Comparison of ENCODE assay signal across 8 mouse cellular contexts in the genomic region with DNA sequence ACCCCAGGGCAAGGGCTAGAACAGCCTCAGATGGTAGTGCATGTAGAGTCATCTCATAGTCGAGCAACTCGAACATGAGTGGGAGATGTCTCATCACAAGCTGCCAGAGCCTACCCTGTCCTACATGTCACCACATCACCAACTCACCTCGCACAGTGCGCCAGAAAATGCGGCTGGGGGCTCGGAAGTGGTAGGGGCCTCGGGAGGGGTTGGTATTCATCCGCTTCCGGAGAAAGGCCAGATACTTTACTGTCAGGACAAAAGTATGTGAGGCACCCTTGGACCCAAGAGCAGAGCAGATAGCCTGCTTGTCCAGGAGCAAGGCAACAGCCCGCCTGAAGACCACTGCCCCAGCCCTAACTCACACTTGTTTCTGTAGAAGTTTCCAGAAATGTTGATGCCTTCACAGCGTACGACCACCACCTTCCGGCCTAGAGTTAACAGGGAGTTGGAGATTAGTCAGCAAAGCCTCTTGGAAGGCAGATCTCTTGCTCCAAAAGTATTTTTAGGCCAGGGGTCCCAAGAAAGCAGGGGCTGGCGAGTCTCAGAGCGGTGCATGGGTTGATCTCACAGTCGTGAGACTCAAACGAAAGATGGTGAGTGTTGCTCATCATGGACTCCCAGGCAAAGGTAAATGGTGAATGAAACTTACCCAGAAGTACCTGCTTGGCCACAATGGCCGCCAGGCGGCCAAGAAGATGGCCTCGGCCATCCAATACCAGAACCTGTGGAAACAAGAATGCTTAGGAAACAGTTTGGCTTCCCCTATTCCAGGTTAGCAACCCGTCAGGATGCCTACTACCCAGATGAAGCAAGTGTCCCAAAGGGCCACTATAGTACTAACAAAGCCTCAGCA. TPM values are rescaled to one million over a fixed set of nuclear protein-coding genes. Genes with fewer than 3 reads are reported as not detected.
DNase-seq lines count a peak whose midpoint lies in the region; ATAC-seq and TF ChIP-seq lines count a peak whose summit lies in the region.

No protein-coding gene starts in this region.

- H3K4me1 ChIP-seq in heart, embryonic 13.5 days: peaks cover 55% of the 10 kb centered on the region
- peaks cover 0 to 11% of the 10 kb centered on the region in 2 experiments; a peak in 1 of 4 replicates for H3K4me1 ChIP-seq in ES-E14 (ENCODE audit: control insufficient read depth in 2 of 2, insufficient read depth in 2 of 2, low read length in 2 of 2, poor library complexity in 1 of 2)
- peaks cover 55% of the 10 kb centered on the region for H3K4me1 ChIP-seq in forebrain, embryonic 15.5 days
- peaks cover 52% of the 10 kb centered on the region for H3K4me1 ChIP-seq in liver, postnatal 0 days (ENCODE audit: insufficient read depth)

- intact Hi-C loops in heart, postnatal 10 days (cut with DNase I): no loop called here

- in situ Hi-C loops in ES-E14 (cut with MboI; ENCODE audit: low sequenced_read_pairs in 2 of 2, unreplicated experiment in 2 of 2): no loop called here

- H3K9ac ChIP-seq in heart, embryonic 13.5 days: peak overlapping the region; percentile 100
- peak overlapping the region; percentile 100 for H3K9ac ChIP-seq in ES-E14 (ENCODE audit: insufficient read depth, low read depth, low read length, poor library complexity, severe bottlenecking)
- peak overlapping the region; percentile 98 for H3K9ac ChIP-seq in forebrain, embryonic 15.5 days (replicated peaks)
- peak overlapping the region; percentile 99 for H3K9ac ChIP-seq in liver, postnatal 0 days (replicated peaks)

- no peaks in the 10 kb centered on the region for H3K27me3 ChIP-seq in heart, embryonic 13.5 days (replicated peaks)
- no peaks in the 10 kb centered on the region for H3K27me3 ChIP-seq in forebrain, embryonic 15.5 days
- H3K27me3 ChIP-seq in liver, postnatal 0 days (ENCODE audit: insufficient read depth, low read length): no peaks in the 10 kb centered on the region

- peak; percentile 42 for TF ChIP-seq CTCF in liver, postnatal 0 days (IDR thresholded peaks at IDR 0.05; ENCODE audit: low read depth)

- TF ChIP-seq EP300 in liver, postnatal 0 days (IDR thresholded peaks at IDR 0.05; ENCODE audit: low read depth): no peak

- DNase-seq in heart, postnatal 10 days: no peak
- DNase-seq in ES-E14 (ENCODE audit: low read depth, low spot score): no peak
- no peak for DNase-seq in liver, postnatal 0 days
- no peak for DNase-seq in right cerebral cortex, postnatal 25 days
- no peak for DNase-seq in testis, postnatal 10 days (ENCODE audit: low spot score)
- DNase-seq in adrenal gland, adult 8-10 months: no peak

- peak overlapping the region; percentile 97 for H3K4me2 ChIP-seq in heart, embryonic 13.5 days
- H3K4me2 ChIP-seq in forebrain, embryonic 15.5 days (replicated peaks): peak overlapping the region; percentile 73
- H3K4me2 ChIP-seq in liver, postnatal 0 days (ENCODE audit: low read depth, low read length): peak overlapping the region; percentile 93

- no peaks in the 10 kb centered on the region for H3K9me3 ChIP-seq in heart, embryonic 13.5 days
- no peaks in the 10 kb centered on the region for H3K9me3 ChIP-seq in ES-E14 (ENCODE audit: control insufficient read depth, insufficient read depth, low read depth, low read length)
- H3K9me3 ChIP-seq in forebrain, embryonic 15.5 days: no peaks in the 10 kb centered on the region
- no peaks in the 10 kb centered on the region for H3K9me3 ChIP-seq in liver, postnatal 0 days (ENCODE audit: low read length)

- peak overlapping the region; percentile 98 for H3K4me3 ChIP-seq in heart, embryonic 13.5 days
- H3K4me3 ChIP-seq in ES-E14 (ENCODE audit: insufficient read depth in 1 of 2, low read depth in 1 of 2, low read length in 2 of 2, poor library complexity in 1 of 2, severe bottlenecking in 1 of 2): peak overlapping the region; percentile 80 to 99
- peak overlapping the region; percentile 78 for H3K4me3 ChIP-seq in forebrain, embryonic 15.5 days
- H3K4me3 ChIP-seq in liver, postnatal 0 days (ENCODE audit: low read depth, low read length): peak overlapping the region; percentile 98

- no peak for ATAC-seq in heart, embryonic 13.5 days (ENCODE audit: extremely low read depth, insufficient number of reproducible peaks, low FRiP score, low TSS enrichment)
- no peak for ATAC-seq in forebrain, embryonic 15.5 days (replicated peaks)
- no peak for ATAC-seq in liver, postnatal 0 days

- 22% methylated on average over 21 of the region's 21 CpGs for WGBS in heart, embryonic 13.5 days
- 51% methylated on average over 21 of the region's 21 CpGs for WGBS in forebrain, embryonic 15.5 days
- WGBS in liver, postnatal 0 days (ENCODE audit: insufficient replicate concordance): 24% methylated on average over 21 of the region's 21 CpGs

- peak overlapping the region; percentile 94 for H3K27ac ChIP-seq in heart, embryonic 13.5 days (replicated peaks)
- peak overlapping the region; percentile 96 for H3K27ac ChIP-seq in ES-E14 (ENCODE audit: insufficient read depth, low read depth, low read length, poor library complexity, severe bottlenecking)
- H3K27ac ChIP-seq in forebrain, embryonic 15.5 days (replicated peaks): peak overlapping the region; percentile 86
- peak overlapping the region; percentile 92 for H3K27ac ChIP-seq in liver, postnatal 0 days (ENCODE audit: low read depth)

- H3K36me3 ChIP-seq in heart, embryonic 13.5 days: peaks cover 42% of the 10 kb centered on the region
- H3K36me3 ChIP-seq in ES-E14 (ENCODE audit: control insufficient read depth, insufficient read depth, low read length, poor library complexity, severe bottlenecking): peaks cover 49% of the 10 kb centered on the region
- H3K36me3 ChIP-seq in forebrain, embryonic 15.5 days: peaks cover 36% of the 10 kb centered on the region
- peaks cover 31% of the 10 kb centered on the region for H3K36me3 ChIP-seq in liver, postnatal 0 days (replicated peaks; ENCODE audit: insufficient read depth, low read length)

TF ChIP-seq in ES-E14, 5 proteins besides CTCF, POLR2A, EP300 and RAD21:
- TF ChIP-seq ZNF384 (IDR thresholded peaks at IDR 0.05; ENCODE audit: low read depth, low read length): no peak

RNA-seq across cellular contexts. Expression of a gene that starts 1.5 kb away (rescaled TPM):
- 688 and 785 TPM in 2 replicates for polyA plus RNA-seq in heart, embryonic 13.5 days (2015; fragmentation: Nextera tagmentation; extraction: Ambion mirVana)
- 100 to 1,000 TPM; 809 to 865 TPM for total RNA-seq in heart, postnatal 10 days (2021)
- total RNA-seq in ES-E14 (2012; rRNA removed): 3,971 and 5,136 TPM in 2 replicates
- polyA plus RNA-seq in forebrain, embryonic 15.5 days (2015; fragmentation: Nextera tagmentation; extraction: Ambion mirVana): 890 and 969 TPM in 2 replicates
- polyA plus RNA-seq in liver, postnatal 0 days (2015; fragmentation: Nextera tagmentation; extraction: Ambion mirVana): 938 and 993 TPM in 2 replicates
- 1,000 to 10,000 TPM; 1,558 to 1,710 (median 1,647) TPM for total RNA-seq in adrenal gland, adult 8-10 months (2022)

RNA-seq across cellular contexts. Expression of a gene that starts 2.8 kb away (rescaled TPM):
- 982 and 1,095 TPM in 2 replicates for polyA plus RNA-seq in heart, embryonic 13.5 days (2015; fragmentation: Nextera tagmentation; extraction: Ambion mirVana)
- total RNA-seq in heart, postnatal 10 days (2021): 100 to 1,000 TPM; 752 to 773 TPM
- total RNA-seq in ES-E14 (2012; rRNA removed): 1,746 and 1,854 TPM in 2 replicates
- polyA plus RNA-seq in forebrain, embryonic 15.5 days (2015; fragmentation: Nextera tagmentation; extraction: Ambion mirVana): 982 and 1,055 TPM in 2 replicates
- 681 and 696 TPM in 2 replicates for polyA plus RNA-seq in liver, postnatal 0 days (2015; fragmentation: Nextera tagmentation; extraction: Ambion mirVana)
- 1,000 to 10,000 TPM; 1,085 to 1,250 (median 1,138) TPM for total RNA-seq in adrenal gland, adult 8-10 months (2022)

RNA-seq across cellular contexts. Expression of a gene that starts 9.0 kb away (rescaled TPM):
- polyA plus RNA-seq in heart, embryonic 13.5 days (2015; fragmentation: Nextera tagmentation; extraction: Ambion mirVana): 0.17 TPM in 1 of 2 replicates, not detected in the other
- not detected for total RNA-seq in heart, postnatal 10 days (2021)
- 0.36 and 0.90 TPM in 2 replicates for total RNA-seq in ES-E14 (2012; rRNA removed)
- 0.15 TPM in 1 of 2 replicates, not detected in the other for polyA plus RNA-seq in forebrain, embryonic 15.5 days (2015; fragmentation: Nextera tagmentation; extraction: Ambion mirVana)
- polyA plus RNA-seq in liver, postnatal 0 days (2015; fragmentation: Nextera tagmentation; extraction: Ambion mirVana): 0.27 and 0.70 TPM in 2 replicates
- not detected for total RNA-seq in adrenal gland, adult 8-10 months (2022)

RNA-seq across cellular contexts. Expression of a gene that starts 9.2 kb away (rescaled TPM):
- 0.88 and 1.0 TPM in 2 replicates for polyA plus RNA-seq in heart, embryonic 13.5 days (2015; fragmentation: Nextera tagmentation; extraction: Ambion mirVana)
- 1 to 10 TPM; 5.7 to 6.5 TPM for total RNA-seq in heart, postnatal 10 days (2021)
- 1.8 and 1.9 TPM in 2 replicates for total RNA-seq in ES-E14 (2012; rRNA removed)
- polyA plus RNA-seq in forebrain, embryonic 15.5 days (2015; fragmentation: Nextera tagmentation; extraction: Ambion mirVana): 1.6 and 2.1 TPM in 2 replicates
- 2.0 and 2.3 TPM in 2 replicates for polyA plus RNA-seq in liver, postnatal 0 days (2015; fragmentation: Nextera tagmentation; extraction: Ambion mirVana)
- total RNA-seq in adrenal gland, adult 8-10 months (2022): 10 to 100 TPM; 20.4 to 56.7 (median 39.5) TPM

RNA-seq across cellular contexts. Expression of a gene that starts 23.4 kb away (rescaled TPM):
- polyA plus RNA-seq in heart, embryonic 13.5 days (2015; fragmentation: Nextera tagmentation; extraction: Ambion mirVana): 38.0 and 38.1 TPM in 2 replicates
- total RNA-seq in heart, postnatal 10 days (2021): 10 to 100 TPM; 65.4 to 69.2 TPM
- 10.6 and 15.1 TPM in 2 replicates for total RNA-seq in ES-E14 (2012; rRNA removed)
- 16.6 and 17.8 TPM in 2 replicates for polyA plus RNA-seq in forebrain, embryonic 15.5 days (2015; fragmentation: Nextera tagmentation; extraction: Ambion mirVana)
- 150 and 154 TPM in 2 replicates for polyA plus RNA-seq in liver, postnatal 0 days (2015; fragmentation: Nextera tagmentation; extraction: Ambion mirVana)
- 100 to 1,000 TPM; 105 to 151 (median 125) TPM for total RNA-seq in adrenal gland, adult 8-10 months (2022)
